Mouse (Mus musculus) C2C12 (cell line): Measurements from ENCODE around the gene Gucd1.

Experiments used
- CEBPB ChIP-seq: IDR thresholded peaks from one replicate; pipeline ENCODE4 v1.6.1; 2011; ENCODE audit warnings: low read depth, mild to moderate bottlenecking, control low read depth, moderate library complexity
- CTCF ChIP-seq: IDR thresholded peaks from one replicate; pipeline ENCODE4 v1.5.1; 2011; ENCODE audit not compliant: control insufficient read depth, insufficient read depth, insufficient read length
- MYOD1 ChIP-seq: IDR thresholded peaks from one replicate; pipeline ENCODE4 v1.6.1; 2011; ENCODE audit warnings: low read depth; ENCODE audit not compliant: control insufficient read depth, insufficient read length
- MYOG ChIP-seq: IDR thresholded peaks from one replicate; pipeline ENCODE4 v1.6.1; 2011; ENCODE audit not compliant: control insufficient read depth, insufficient read length; ENCODE audit errors: extremely low read depth

- TF ChIP-seq CTCF (peak; percentile 65), CEBPB (no peak), MYOG (no peak), MYOD1 (no peak)
Observed at GRCm38 (mm10) chr10:75486086-75486979, 31.4 kb downstream of the Gucd1 start.
